Mouse (Mus musculus) liver, embryonic 14.5 days (tissue): ENCODE measurements around the gene Hprt.

Experiments used
- CTCF ChIP-seq: IDR thresholded peaks from 2 replicates; pipeline ENCODE4 v1.5.1; 2016; ENCODE audit warnings: antibody characterized with exemption, low read depth, control low read depth
- EP300 ChIP-seq: IDR thresholded peaks from 2 replicates; pipeline ENCODE4 v1.6.1; 2016; ENCODE audit warnings: antibody characterized with exemption, low read depth

- TF ChIP-seq CTCF (no peak), EP300 (no peak)
Measured at GRCm38 (mm10) chrX:53056627-53057026, 68.7 kb downstream of the Hprt start.
